Comparison of ENCODE assay signal across 31 mouse cellular contexts in genomic region chr11:31992535-31992934, GRCm38 (mm10). TPM values are rescaled to one million over a fixed set of nuclear protein-coding genes. Genes with fewer than 3 reads are reported as not detected.
"Had no signal": no experiment of that assay in that cellular context is flagged by ENCODE, and none has a peak within 500 bp of the region (broad histone marks: within the 10 kb centered on the region; RNA-seq: fewer than 3 reads in every experiment).

No protein-coding gene starts in this region.

- H3K36me3 ChIP-seq: limb, embryonic 12.5 days; limb, embryonic 15.5 days; midbrain, embryonic 10.5 days; midbrain, embryonic 13.5 days; neural tube, embryonic 13.5 days had no signal

- H3K27ac ChIP-seq: limb, embryonic 12.5 days; limb, embryonic 15.5 days; liver, embryonic 14.5 days; midbrain, embryonic 10.5 days; midbrain, embryonic 13.5 days; neural tube, embryonic 13.5 days; stomach, postnatal 0 days had no signal

- H3K4me2 ChIP-seq: limb, embryonic 12.5 days; limb, embryonic 15.5 days; liver, embryonic 11.5 days; lung, embryonic 14.5 days; midbrain, embryonic 13.5 days; neural tube, embryonic 13.5 days had no signal

- H3K9ac ChIP-seq: limb, embryonic 12.5 days; limb, embryonic 15.5 days; liver, embryonic 14.5 days; liver, postnatal 0 days; lung, embryonic 14.5 days; midbrain, embryonic 13.5 days; neural tube, embryonic 13.5 days had no signal

- DNase-seq: kidney, adult 8-10 months; kidney, postnatal 14 days; kidney, postnatal 4 days; left cerebral cortex, postnatal 4 days; liver, postnatal 0 days; lung, embryonic 14.5 days; lung, postnatal 36 days; retina, postnatal 1 day; right cerebral cortex, postnatal 25 days; thymus, adult 2 months; thymus, postnatal 14 days had no signal

- H3K4me3 ChIP-seq: limb, embryonic 12.5 days; limb, embryonic 15.5 days; megakaryocyte, embryonic 14.5 days; midbrain, embryonic 10.5 days; midbrain, embryonic 13.5 days; myocyte; neural tube, embryonic 13.5 days had no signal

- H3K27me3 ChIP-seq: limb, embryonic 15.5 days; midbrain, embryonic 13.5 days; neural tube, embryonic 13.5 days had no signal

- H3K4me1 ChIP-seq: limb, embryonic 12.5 days; limb, embryonic 15.5 days; midbrain, embryonic 10.5 days; midbrain, embryonic 13.5 days; neural tube, embryonic 13.5 days had no signal

- ATAC-seq: liver, postnatal 0 days; lung, postnatal 0 days; midbrain, embryonic 13.5 days; midbrain, embryonic 16.5 days had no signal

- H3K9me3 ChIP-seq: limb, embryonic 12.5 days; limb, embryonic 15.5 days; midbrain, embryonic 10.5 days; midbrain, embryonic 13.5 days; neural tube, embryonic 13.5 days had no signal

RNA-seq across cellular contexts. Expression of gene Nsg2, which starts 7.7 kb away (rescaled TPM):
- polyA plus RNA-seq: liver, postnatal 0 days had no signal

RNA-seq across cellular contexts. Expression of gene 4930524B15Rik, which starts 27.1 kb away (rescaled TPM):
- total RNA-seq: layer of hippocampus, adult 18-20 months; layer of hippocampus, postnatal 14 days; left cerebral cortex, adult 8-10 months; left cerebral cortex, postnatal 14 days; left cerebral cortex, postnatal 4 days; monocyte, adult 5-6 weeks; neutrophil, adult 5-6 weeks had no signal
- polyA plus RNA-seq: kidney, embryonic 16.5 days; limb, embryonic 12.5 days; limb, embryonic 15.5 days; liver, embryonic 11.5 days; liver, embryonic 14.5 days; liver, postnatal 0 days; lung, embryonic 14.5 days; myocyte; spleen, adult 2 months had no signal
